Mouse (Mus musculus) intestine, postnatal 0 days (tissue): ENCODE results near the gene N4bp2l1. TPM values are rescaled to one million over a fixed set of nuclear protein-coding genes. Genes with fewer than 3 reads are reported as not detected.

ENCODE experiments used
- ATAC-seq: fragments of 200-750 bp; cut with Nextera tagmentation; 2 replicates; pipeline ENCODE4 v1.8.0; 2017; ENCODE audit warnings: mild to moderate bottlenecking, moderate TSS enrichment, moderate library complexity
- H3K27ac ChIP-seq: fragments of 300-500 bp; sonication (generic); 2 replicates; pipeline ENCODE4 v1.5.1; 2014; ENCODE audit warnings: mild to moderate bottlenecking, low read depth, low read length, moderate library complexity
- H3K27me3 ChIP-seq: fragments of 300-500 bp; sonication (generic); replicated peaks from 2 replicates; pipeline ENCODE4 v1.6.1; 2014; ENCODE audit warnings: low read length, mixed read lengths; ENCODE audit not compliant: control insufficient read depth, insufficient read depth
- H3K36me3 ChIP-seq: fragments of 300-500 bp; sonication (generic); 2 replicates; pipeline ENCODE4 v1.6.1; 2014; ENCODE audit warnings: mild to moderate bottlenecking, moderate library complexity; ENCODE audit not compliant: control insufficient read depth, insufficient read depth
- H3K4me1 ChIP-seq: fragments of 300-500 bp; sonication (generic); replicated peaks from 2 replicates; pipeline ENCODE4 v1.6.1; 2014; ENCODE audit warnings: antibody characterized with exemption, low read length, mixed read lengths; ENCODE audit not compliant: control insufficient read depth, insufficient read depth
- H3K4me2 ChIP-seq: fragments of 300-500 bp; sonication (generic); replicated peaks from 2 replicates; pipeline ENCODE4 v1.6.1; 2014; ENCODE audit warnings: low read depth, mild to moderate bottlenecking, moderate library complexity
- H3K4me3 ChIP-seq: fragments of 300-500 bp; sonication (generic); 2 replicates; pipeline ENCODE4 v1.5.1; 2014; ENCODE audit warnings: low read depth, low read length
- H3K9ac ChIP-seq: fragments of 300-500 bp; sonication (generic); 2 replicates; pipeline ENCODE4 v1.6.1; 2014; ENCODE audit warnings: mild to moderate bottlenecking, low read depth, low read length
- H3K9me3 ChIP-seq: fragments of 300-500 bp; sonication (generic); 2 replicates; pipeline ENCODE4 v1.6.1; 2016; ENCODE audit warnings: mixed run types; ENCODE audit not compliant: control insufficient read depth
- CTCF ChIP-seq: sonication (generic); IDR thresholded peaks from 2 replicates; pipeline ENCODE4 v1.5.1; 2016; ENCODE audit warnings: low read depth, mild to moderate bottlenecking, control low read depth, antibody characterized with exemption, moderate library complexity
- WGBS: fragments of 180-500 bp; shearing (Covaris S2); extraction: QIAGEN DNeasy Blood & Tissue Kit; methylation state at CpG from one replicate; pipeline ENCODE4 v1.1.7; 2014; 5-methylcytosine and 5-hydroxymethylcytosine counted together
- polyA plus RNA-seq: library from polyadenylated mRNA; unstranded; fragments of >200 nt; fragmentation: Nextera tagmentation; extraction: Ambion mirVana; gene quantifications from 2 replicates; pipeline ENCODE4 v1.2.1, GENCODE M21; 2015

N4bp2l1 gene
- polyA plus RNA-seq, 1 experiment from 2014 or later, result 21.1 TPM

- Histone ChIP-seq H3K9ac (no peak overlapping the region), H3K4me1 (no peaks in the 10 kb centered on the region), H3K36me3 (peaks cover under 1% of the 10 kb centered on the region; the same call in 1 of the 2 replicates), H3K27ac (no peak overlapping the region), H3K9me3 (no peaks in the 10 kb centered on the region), H3K4me3 (no peak overlapping the region), H3K27me3 (no peaks in the 10 kb centered on the region), H3K4me2 (no peak overlapping the region)
- WGBS, result 76% methylated on average over 2 of the region's 2 CpGs
- TF ChIP-seq CTCF, result peak; percentile 20; the same call in 1 of the 2 replicates
- ATAC-seq, result no peak
Measured at GRCm38 (mm10) chr5:150525239-150525638, 71.7 kb downstream of the N4bp2l1 start.

DNA sequence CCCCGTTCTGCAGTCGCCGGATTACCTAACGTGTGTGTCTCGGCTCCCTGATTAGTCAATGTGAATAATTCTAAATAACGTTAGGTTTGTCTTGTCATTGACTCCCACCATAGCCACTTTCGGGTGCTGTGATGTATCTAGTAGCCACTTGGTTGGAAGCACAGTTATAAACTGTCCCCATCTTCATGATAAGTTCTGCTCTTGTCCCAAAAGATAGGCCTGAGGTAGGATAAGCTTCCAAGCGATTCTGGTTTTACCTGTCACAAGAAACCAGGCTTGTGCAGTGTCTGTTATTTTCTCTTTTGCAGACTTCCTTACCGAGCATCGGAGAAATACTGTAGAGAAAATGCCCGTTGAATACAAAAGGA lies 74.1 kb downstream of the N4bp2l1 start:
- peak overlapping the region; percentile 85 for H3K4me2 ChIP-seq
- no peaks in the 10 kb centered on the region for H3K9me3 ChIP-seq
- peak overlapping the region; percentile 22; the same call in 1 of the 2 replicates for H3K27ac ChIP-seq
- H3K27me3 ChIP-seq, result no peaks in the 10 kb centered on the region
- no peak for TF ChIP-seq CTCF
- no peaks in the 10 kb centered on the region for H3K4me1 ChIP-seq
- peak overlapping the region; percentile 85 for H3K4me3 ChIP-seq
- H3K9ac ChIP-seq, result peak overlapping the region; percentile 80
- peak; percentile 20 for ATAC-seq
- 5% methylated on average over 11 of the region's 11 CpGs for WGBS
- H3K36me3 ChIP-seq, result no peaks in the 10 kb centered on the region; the same call in 1 of the 2 replicates

DNA sequence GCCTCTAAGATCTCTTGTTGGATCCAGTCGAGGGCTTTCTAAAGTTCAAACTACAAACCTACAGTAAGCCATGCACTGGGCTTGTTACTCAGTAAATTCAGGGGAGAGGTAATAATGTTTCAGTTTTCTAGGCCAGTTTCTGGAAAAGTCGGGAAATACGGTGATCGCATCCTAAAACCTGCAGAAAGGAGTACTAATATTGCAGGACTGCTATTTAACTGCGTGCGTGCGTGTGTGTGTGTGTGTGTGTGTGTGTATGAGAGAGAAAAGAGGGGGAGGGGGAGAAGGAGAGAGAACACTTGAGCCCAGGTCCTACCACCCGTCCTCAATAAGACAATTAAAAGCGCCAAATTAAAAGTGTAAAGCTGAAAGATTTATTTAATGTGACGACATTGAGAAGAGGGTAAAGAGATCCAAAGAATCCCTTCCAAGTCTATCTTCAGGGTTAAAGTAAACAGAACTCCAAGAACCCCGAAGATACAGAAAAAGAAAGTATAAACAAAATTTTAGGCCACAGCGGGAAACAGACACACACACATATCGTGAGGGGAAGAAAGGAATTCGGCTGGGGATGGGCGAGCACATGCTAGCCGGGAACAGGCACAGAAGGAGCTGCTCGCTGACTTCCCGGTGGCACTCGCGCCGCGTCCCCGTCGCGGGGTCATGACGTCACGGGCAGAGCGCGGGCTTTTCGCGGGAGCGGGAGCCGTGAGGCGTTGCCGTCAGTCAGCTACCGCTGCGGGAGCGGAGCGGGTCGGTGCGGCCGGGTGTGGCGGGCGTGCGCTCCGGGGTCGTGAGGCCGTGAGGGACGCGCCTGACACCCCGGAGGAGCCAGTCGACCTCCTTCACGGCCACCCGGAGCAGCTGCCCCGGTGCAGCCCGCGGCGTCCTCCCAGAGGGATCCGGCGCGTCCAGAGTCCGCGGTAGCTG lies 74.8 kb downstream of the N4bp2l1 start, which contains the start of gene Brca2:
Gene Brca2, plus strand, starts transcription at position 694 of the 930 bp plus-strand sequence.
- Histone ChIP-seq H3K4me2 (peak within 1 kb of the TSS; percentile 85), H3K9ac (peak within 1 kb of the TSS; percentile 80), H3K9me3 (no peaks in the 10 kb centered on the region), H3K36me3 (no peaks in the 10 kb centered on the region; the same call in 1 of the 2 replicates), H3K4me3 (peak within 1 kb of the TSS; percentile 85), H3K4me1 (no peaks in the 10 kb centered on the region), H3K27me3 (no peaks in the 10 kb centered on the region), H3K27ac (peak within 1 kb of the TSS; percentile 22; the same call in 1 of the 2 replicates)
- 4% methylated on average over 63 of the region's 63 CpGs for WGBS
- peak; percentile 97 for ATAC-seq
- no peak for TF ChIP-seq CTCF

Other genes with a start within 250 kb of the N4bp2l1 start
- not detected in 2 replicates for gene Zar1l, start 79.0 kb downstream of the N4bp2l1 start, polyA plus RNA-seq
- 6.6 and 6.7 TPM in 2 replicates for gene Brca2, start 74.6 kb downstream of the N4bp2l1 start, polyA plus RNA-seq
- gene N4bp2l2, start 69.0 kb upstream of the N4bp2l1 start, polyA plus RNA-seq, result 38.3 and 43.2 TPM in 2 replicates
- 6.7 and 8.5 TPM in 2 replicates for gene Pds5b, start 76.6 kb upstream of the N4bp2l1 start, polyA plus RNA-seq